Comparison of ENCODE assay signal across 17 mouse cellular contexts in the genomic region with DNA sequence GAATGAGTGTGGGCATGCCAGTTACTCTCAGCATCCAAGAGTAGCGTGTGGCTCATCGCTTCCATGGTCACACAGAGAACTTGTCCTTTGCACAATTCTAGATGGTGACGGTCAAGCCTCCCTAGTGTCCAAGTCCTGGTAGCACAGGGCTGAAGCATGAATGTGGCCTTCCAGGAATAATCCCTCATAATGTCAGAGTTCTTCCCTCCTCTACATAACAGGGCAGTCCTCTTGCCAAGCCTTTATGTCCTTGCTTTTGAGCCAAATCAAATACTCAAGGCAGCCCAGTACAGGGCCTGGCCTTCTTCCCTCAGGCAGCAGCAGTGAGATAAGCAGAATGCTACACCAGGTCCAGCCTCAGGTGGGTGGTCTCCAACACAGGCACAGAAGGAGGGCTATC.
"Had no signal": no experiment of that assay in that cellular context is flagged by ENCODE, and none has a peak within 500 bp of the region (broad histone marks: within the 10 kb centered on the region; RNA-seq: fewer than 3 reads in every experiment).

No protein-coding gene starts in this region.

- H3K4me2 ChIP-seq: lung, embryonic 14.5 days; midbrain, embryonic 12.5 days; neural tube, embryonic 13.5 days; neural tube, embryonic 15.5 days had no signal

- H3K9ac ChIP-seq: lung, embryonic 14.5 days; midbrain, embryonic 12.5 days; neural tube, embryonic 13.5 days; neural tube, embryonic 15.5 days had no signal

- H3K27ac ChIP-seq: midbrain, embryonic 10.5 days; midbrain, embryonic 12.5 days; neural tube, embryonic 13.5 days; neural tube, embryonic 15.5 days had no signal

- H3K9me3 ChIP-seq: midbrain, embryonic 10.5 days; midbrain, embryonic 12.5 days; neural tube, embryonic 13.5 days; neural tube, embryonic 15.5 days had no signal

- ATAC-seq: midbrain, embryonic 16.5 days had no signal

- DNase-seq: lung, adult 18-20 months; lung, embryonic 14.5 days; lung, postnatal 4 days; midbrain, embryonic 14.5 days; retina, postnatal 1 day; right cerebral cortex, postnatal 25 days; right cerebral cortex, postnatal 4 days; spleen, adult 18-20 months; thymus, adult 18-20 months; thymus, postnatal 14 days; thymus, postnatal 36 days had no signal

- H3K27me3 ChIP-seq: midbrain, embryonic 12.5 days; neural tube, embryonic 13.5 days; neural tube, embryonic 15.5 days had no signal

- H3K4me3 ChIP-seq: midbrain, embryonic 10.5 days; midbrain, embryonic 12.5 days; myocyte; neural tube, embryonic 13.5 days; neural tube, embryonic 15.5 days had no signal

- H3K4me1 ChIP-seq: midbrain, embryonic 10.5 days; midbrain, embryonic 12.5 days had no signal
